Mouse (Mus musculus): ENCODE measurements around the gene 5730480H06Rik. TPM values are rescaled to one million over a fixed set of nuclear protein-coding genes. Genes with fewer than 3 reads are reported as not detected.

The 5730480H06Rik gene
- polyA plus RNA-seq, 1 experiment from 2014 or later: 26.7 TPM

DNA sequence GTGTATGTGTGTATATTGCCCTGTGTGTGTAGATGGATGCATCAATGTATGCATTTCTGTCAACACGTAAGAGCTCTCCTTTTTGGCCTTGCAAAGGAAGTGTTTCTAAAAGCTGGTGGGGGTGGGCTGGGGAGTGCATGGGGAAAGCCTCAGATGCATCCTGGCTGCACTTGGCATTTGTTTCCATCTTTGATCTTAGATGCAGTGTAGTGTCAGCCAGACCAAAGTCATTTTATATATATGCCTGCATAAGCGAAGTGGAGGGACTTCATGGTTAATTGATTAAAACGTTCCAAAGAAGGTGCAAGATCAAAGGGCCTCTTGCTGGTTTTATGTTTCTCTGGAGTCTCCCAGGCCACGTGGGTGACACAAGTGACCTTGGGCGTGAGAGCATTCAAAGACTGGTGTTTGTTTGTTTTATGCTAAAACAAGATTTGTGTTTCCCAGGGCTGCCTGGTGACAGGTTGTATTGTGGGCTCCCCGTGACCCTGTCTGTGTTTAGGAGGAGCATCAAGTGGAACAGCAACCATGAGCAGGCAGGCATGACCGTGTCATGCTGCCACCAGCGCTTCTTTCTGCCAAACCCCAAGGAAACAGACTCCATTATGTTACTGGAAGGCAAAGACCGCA lies 6.2 kb downstream of the 5730480H06Rik start:
- DNase-seq (ENCODE audit: low spot score, missing footprints): peak; percentile 88
- ATAC-seq (ENCODE audit: low FRiP score): peak; percentile 90

GRCm38 (mm10) chr5:48340808-48341433 lies 13.2 kb downstream of the 5730480H06Rik start:
- Histone ChIP-seq H3K4me3 (ENCODE audit: low read depth, low read length) (no peak overlapping the region), H3K27me3 (ENCODE audit: control insufficient read depth, insufficient read depth, low read length) (peaks cover 32% of the 10 kb centered on the region)

More for the DNA sequence above, 6.2 kb downstream of the 5730480H06Rik start:
- Histone ChIP-seq H3K4me2 (no peak overlapping the region), H3K36me3 (ENCODE audit: control insufficient read depth, insufficient read depth, low read length) (no peaks in the 10 kb centered on the region), H3K9me3 (ENCODE audit: control insufficient read depth, low read length) (no peaks in the 10 kb centered on the region), H3K9ac (ENCODE audit: low read length) (no peak overlapping the region), H3K4me1 (ENCODE audit: control insufficient read depth, insufficient read depth, low read length) (peaks cover 5% of the 10 kb centered on the region), H3K27ac (ENCODE audit: low read depth, low read length) (no peak overlapping the region), H3K27me3 (ENCODE audit: control insufficient read depth, insufficient read depth, low read length) (peaks cover 58% of the 10 kb centered on the region), H3K4me3 (ENCODE audit: low read depth, low read length) (no peak overlapping the region)
- WGBS: 14% methylated on average over 9 of the region's 9 CpGs

DNA sequence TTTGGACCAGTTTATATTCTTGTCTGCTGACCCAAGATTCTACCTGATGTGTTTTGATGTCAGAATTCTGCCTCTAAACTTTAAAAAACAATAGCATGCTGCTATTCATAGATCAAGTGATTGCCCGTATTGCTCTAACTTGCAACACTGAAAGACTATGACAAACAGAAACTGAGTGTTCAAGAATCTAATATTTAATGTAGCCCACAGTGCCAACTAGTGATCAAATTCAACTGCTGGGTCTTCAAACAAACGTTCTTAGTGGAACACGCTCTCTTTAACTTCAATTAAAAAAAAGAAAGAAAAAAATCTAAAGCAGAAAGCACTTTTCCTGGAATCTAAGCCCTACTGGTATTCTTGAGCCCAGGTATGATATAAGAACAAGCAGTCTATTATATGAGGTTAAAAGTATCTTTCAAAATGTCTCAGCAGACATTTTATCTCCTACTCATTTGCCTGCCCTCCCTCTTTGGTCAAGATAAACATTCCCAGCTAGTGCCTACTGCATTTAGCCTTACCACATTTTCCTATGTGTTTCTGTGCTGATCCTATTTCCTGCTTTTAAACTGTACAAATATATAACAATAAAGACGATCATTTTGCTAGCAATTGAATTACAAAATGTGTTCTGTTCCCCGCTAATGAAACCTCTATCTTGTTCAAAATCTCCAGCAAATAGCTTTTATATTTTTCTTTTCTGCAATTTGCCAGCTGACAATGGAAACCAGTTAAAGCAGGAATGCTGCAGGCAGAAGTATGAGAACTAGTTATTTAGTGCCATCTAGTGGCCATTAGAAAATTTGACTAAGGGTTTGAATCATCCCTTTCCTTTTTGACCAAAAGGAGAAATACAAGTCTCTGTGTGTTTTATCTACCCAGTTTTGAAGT lies 17.6 kb downstream of the 5730480H06Rik start:
- peak; percentile 90 for DNase-seq (ENCODE audit: low spot score, missing footprints)
- Histone ChIP-seq H3K36me3 (ENCODE audit: control insufficient read depth, insufficient read depth, low read length) (no peaks in the 10 kb centered on the region), H3K9ac (ENCODE audit: low read length) (no peak overlapping the region), H3K4me3 (ENCODE audit: low read depth, low read length) (no peak overlapping the region), H3K27me3 (ENCODE audit: control insufficient read depth, insufficient read depth, low read length) (peaks cover 11% of the 10 kb centered on the region), H3K4me1 (ENCODE audit: control insufficient read depth, insufficient read depth, low read length) (no peaks in the 10 kb centered on the region), H3K27ac (ENCODE audit: low read depth, low read length) (no peak overlapping the region), H3K9me3 (ENCODE audit: control insufficient read depth, low read length) (no peaks in the 10 kb centered on the region), H3K4me2 (no peak overlapping the region)
- peak; percentile 76 for ATAC-seq (ENCODE audit: low FRiP score)
- 52% methylated on average over 5 of the region's 5 CpGs for WGBS

More at GRCm38 (mm10) chr5:48340808-48341433, 13.2 kb downstream of the 5730480H06Rik start:
- H3K9me3 ChIP-seq (ENCODE audit: control insufficient read depth, low read length): no peaks in the 10 kb centered on the region
- no peak for ATAC-seq (ENCODE audit: low FRiP score)
- no peak overlapping the region for H3K4me2 ChIP-seq
- H3K9ac ChIP-seq (ENCODE audit: low read length): no peak overlapping the region
- no peak overlapping the region for H3K27ac ChIP-seq (ENCODE audit: low read depth, low read length)
- H3K36me3 ChIP-seq (ENCODE audit: control insufficient read depth, insufficient read depth, low read length): no peaks in the 10 kb centered on the region
- 50% methylated on average over 7 of the region's 7 CpGs for WGBS
- peak; percentile 77 for DNase-seq (ENCODE audit: low spot score, missing footprints)
- no peaks in the 10 kb centered on the region for H3K4me1 ChIP-seq (ENCODE audit: control insufficient read depth, insufficient read depth, low read length)

- H3K4me3 ChIP-seq (ENCODE audit: low read depth, low read length): no peak overlapping the region
- 83% methylated on average over 2 of the region's 2 CpGs for WGBS
- H3K9me3 ChIP-seq (ENCODE audit: control insufficient read depth, low read length): no peaks in the 10 kb centered on the region
- ATAC-seq (ENCODE audit: low FRiP score): 0 out of 2 replicates have a peak, but pooled peaks have one; percentile 14
- H3K27ac ChIP-seq (ENCODE audit: low read depth, low read length): no peak overlapping the region
- DNase-seq (ENCODE audit: low spot score, missing footprints): peak; percentile 68
- no peaks in the 10 kb centered on the region for H3K4me1 ChIP-seq (ENCODE audit: control insufficient read depth, insufficient read depth, low read length)
- H3K4me2 ChIP-seq: no peak overlapping the region
- no peaks in the 10 kb centered on the region for H3K36me3 ChIP-seq (ENCODE audit: control insufficient read depth, insufficient read depth, low read length)
- no peak overlapping the region for H3K9ac ChIP-seq (ENCODE audit: low read length)
- H3K27me3 ChIP-seq (ENCODE audit: control insufficient read depth, insufficient read depth, low read length): peaks cover 11% of the 10 kb centered on the region
Observed at GRCm38 (mm10) chr5:48345983-48346648, 18.4 kb downstream of the 5730480H06Rik start.

- H3K4me2 ChIP-seq: no peak overlapping the region
- H3K27ac ChIP-seq (ENCODE audit: low read depth, low read length): no peak overlapping the region
- no peaks in the 10 kb centered on the region for H3K4me1 ChIP-seq (ENCODE audit: control insufficient read depth, insufficient read depth, low read length)
- H3K4me3 ChIP-seq (ENCODE audit: low read depth, low read length): no peak overlapping the region
- H3K36me3 ChIP-seq (ENCODE audit: control insufficient read depth, insufficient read depth, low read length): no peaks in the 10 kb centered on the region
- DNase-seq (ENCODE audit: low spot score, missing footprints) (peak; percentile 47), ATAC-seq (ENCODE audit: low FRiP score) (no peak)
- peaks cover 3% of the 10 kb centered on the region; the same call in 1 of the 2 replicates for H3K27me3 ChIP-seq (ENCODE audit: control insufficient read depth, insufficient read depth, low read length)
- 82% methylated on average over 1 of the region's 1 CpGs for WGBS
- no peaks in the 10 kb centered on the region for H3K9me3 ChIP-seq (ENCODE audit: control insufficient read depth, low read length)
- H3K9ac ChIP-seq (ENCODE audit: low read length): no peak overlapping the region
Observed at GRCm38 (mm10) chr5:48349309-48349708, 21.6 kb downstream of the 5730480H06Rik start.

GRCm38 (mm10) chr5:48371890-48372766 lies 44.4 kb downstream of the 5730480H06Rik start:
- no peaks in the 10 kb centered on the region for H3K9me3 ChIP-seq (ENCODE audit: control insufficient read depth, low read length)
- H3K27me3 ChIP-seq (ENCODE audit: control insufficient read depth, insufficient read depth, low read length): no peaks in the 10 kb centered on the region
- no peak overlapping the region for H3K27ac ChIP-seq (ENCODE audit: low read depth, low read length)
- ATAC-seq (ENCODE audit: low FRiP score) (peak; percentile 100), DNase-seq (ENCODE audit: low spot score, missing footprints) (peak; percentile 100)
- under 1% methylated on average over 44 of the region's 44 CpGs for WGBS
- H3K4me3 ChIP-seq (ENCODE audit: low read depth, low read length): peak overlapping the region; percentile 94
- no peaks in the 10 kb centered on the region for H3K36me3 ChIP-seq (ENCODE audit: control insufficient read depth, insufficient read depth, low read length)
- H3K4me2 ChIP-seq: peak overlapping the region; percentile 58
- peaks cover 3% of the 10 kb centered on the region; the same call in 1 of the 2 replicates for H3K4me1 ChIP-seq (ENCODE audit: control insufficient read depth, insufficient read depth, low read length)
- H3K9ac ChIP-seq (ENCODE audit: low read length): peak overlapping the region; percentile 86

- Histone ChIP-seq H3K4me3 (ENCODE audit: low read depth, low read length) (no peak overlapping the region), H3K9me3 (ENCODE audit: control insufficient read depth, low read length) (no peaks in the 10 kb centered on the region), H3K4me2 (no peak overlapping the region), H3K36me3 (ENCODE audit: control insufficient read depth, insufficient read depth, low read length) (no peaks in the 10 kb centered on the region), H3K27me3 (ENCODE audit: control insufficient read depth, insufficient read depth, low read length) (no peaks in the 10 kb centered on the region), H3K9ac (ENCODE audit: low read length) (no peak overlapping the region), H3K27ac (ENCODE audit: low read depth, low read length) (no peak overlapping the region), H3K4me1 (ENCODE audit: control insufficient read depth, insufficient read depth, low read length) (no peaks in the 10 kb centered on the region)
- DNase-seq (ENCODE audit: low spot score, missing footprints) (no peak), ATAC-seq (ENCODE audit: low FRiP score) (no peak)
- 79% methylated on average over 3 of the region's 3 CpGs for WGBS
Observed at GRCm38 (mm10) chr5:48402497-48402896, 74.7 kb downstream of the 5730480H06Rik start.

- no peaks in the 10 kb centered on the region for H3K27me3 ChIP-seq (ENCODE audit: control insufficient read depth, insufficient read depth, low read length)
- DNase-seq (ENCODE audit: low spot score, missing footprints) (no peak), ATAC-seq (ENCODE audit: low FRiP score) (no peak)
- H3K9me3 ChIP-seq (ENCODE audit: control insufficient read depth, low read length): no peaks in the 10 kb centered on the region
- WGBS: 85% methylated on average over 4 of the region's 4 CpGs
- no peaks in the 10 kb centered on the region for H3K4me1 ChIP-seq (ENCODE audit: control insufficient read depth, insufficient read depth, low read length)
- H3K4me2 ChIP-seq: no peak overlapping the region
- H3K27ac ChIP-seq (ENCODE audit: low read depth, low read length): no peak overlapping the region
- no peaks in the 10 kb centered on the region for H3K36me3 ChIP-seq (ENCODE audit: control insufficient read depth, insufficient read depth, low read length)
- no peak overlapping the region for H3K9ac ChIP-seq (ENCODE audit: low read length)
- H3K4me3 ChIP-seq (ENCODE audit: low read depth, low read length): no peak overlapping the region
Observed at GRCm38 (mm10) chr5:48408276-48408675, 80.5 kb downstream of the 5730480H06Rik start.

All from midbrain, embryonic 11.5 days (tissue).